Mouse (Mus musculus) erythroblast, embryonic 14.5 days (primary cell): ENCODE data around the gene Lin54.

Experiments used
- GATA1 ChIP-seq: IDR thresholded peaks from 2 replicates; pipeline ENCODE4 v1.6.1; 2012; ENCODE audit warnings: low read length, inconsistent platforms, mixed read lengths
- TAL1 ChIP-seq: IDR thresholded peaks from 3 replicates; pipeline ENCODE4 v1.6.1; 2012; ENCODE audit warnings: low read length, inconsistent platforms, mixed read lengths

GRCm38 (mm10) chr5:100548236-100548635, 47.8 kb upstream of the Lin54 start:
- TF ChIP-seq GATA1 (no peak), TAL1 (no peak)
